Mouse (Mus musculus): ENCODE results near the gene Olfr160. TPM values are rescaled to one million over a fixed set of nuclear protein-coding genes. Genes with fewer than 3 reads are reported as not detected.

The Olfr160 gene
- total RNA-seq (2021): not detected

- DNase-seq (ENCODE audit: low spot score): no peak
- intact Hi-C loops (cut with DNase I): no loop called here
Measured at GRCm38 (mm10) chr9:37716150-37716549, at the start of gene Olfr160. Gene Olfr160 (minus strand): TSS chr9:37716250.

GRCm38 (mm10) chr9:37762541-37762940 lies 46.5 kb upstream of the Olfr160 start:
- no peak for DNase-seq (ENCODE audit: low spot score)
- intact Hi-C loops (cut with DNase I): no loop called here

GRCm38 (mm10) chr9:37761728-37762127 lies 45.7 kb upstream of the Olfr160 start:
- no peak for DNase-seq (ENCODE audit: low spot score)
- intact Hi-C loops (cut with DNase I): no loop called here

- DNase-seq (ENCODE audit: low spot score): no peak
- intact Hi-C loops (cut with DNase I): no loop called here
Measured at GRCm38 (mm10) chr9:37752006-37752405, 36.0 kb upstream of the Olfr160 start.

GRCm38 (mm10) chr9:37751467-37751866 lies 35.4 kb upstream of the Olfr160 start:
- DNase-seq (ENCODE audit: low spot score): no peak
- intact Hi-C loops (cut with DNase I): no loop called here

- no peak for DNase-seq (ENCODE audit: low spot score)
- intact Hi-C loops (cut with DNase I): no loop called here
Measured at GRCm38 (mm10) chr9:37750319-37751075, 34.4 kb upstream of the Olfr160 start.

- intact Hi-C loops (cut with DNase I): no loop called here
- DNase-seq (ENCODE audit: low spot score): no peak
Measured at GRCm38 (mm10) chr9:37744806-37745205, 28.8 kb upstream of the Olfr160 start, which contains the start of gene Olfr874. Gene Olfr874 (plus strand): TSS chr9:37745106.

- intact Hi-C loops (cut with DNase I): no loop called here
- DNase-seq (ENCODE audit: low spot score): no peak
Measured at GRCm38 (mm10) chr9:37734310-37734709, 18.3 kb upstream of the Olfr160 start.

- DNase-seq (ENCODE audit: low spot score): no peak
- intact Hi-C loops (cut with DNase I): loop anchor here (1.0 kb wide), 1 partner anchor 242 kb away; no protein-coding TSS in a partner anchor
Measured at GRCm38 (mm10) chr9:37689970-37690686, 25.9 kb downstream of the Olfr160 start.

GRCm38 (mm10) chr9:37687941-37688303 lies 28.1 kb downstream of the Olfr160 start:
- intact Hi-C loops (cut with DNase I): no loop called here
- no peak for DNase-seq (ENCODE audit: low spot score)

- DNase-seq (ENCODE audit: low spot score): no peak
- intact Hi-C loops (cut with DNase I): no loop called here
Measured at GRCm38 (mm10) chr9:37687288-37687940, 28.6 kb downstream of the Olfr160 start.

GRCm38 (mm10) chr9:37681123-37681522 lies 34.9 kb downstream of the Olfr160 start:
- intact Hi-C loops (cut with DNase I): no loop called here
- DNase-seq (ENCODE audit: low spot score): no peak

- no peak for DNase-seq (ENCODE audit: low spot score)
- intact Hi-C loops (cut with DNase I): no loop called here
Measured at GRCm38 (mm10) chr9:37675287-37675686, 40.8 kb downstream of the Olfr160 start.

- no peak for DNase-seq (ENCODE audit: low spot score)
- intact Hi-C loops (cut with DNase I): no loop called here
Measured at GRCm38 (mm10) chr9:37670261-37670660, 45.8 kb downstream of the Olfr160 start.

- intact Hi-C loops (cut with DNase I): no loop called here
- no peak for DNase-seq (ENCODE audit: low spot score)
Measured at GRCm38 (mm10) chr9:37669678-37670077, 46.4 kb downstream of the Olfr160 start.

GRCm38 (mm10) chr9:37669115-37669514 lies 46.9 kb downstream of the Olfr160 start, which contains the start of gene Panx3:
Gene Panx3 (minus strand): TSS chr9:37669235.
- DNase-seq (ENCODE audit: low spot score): no peak
- intact Hi-C loops (cut with DNase I): no loop called here

- intact Hi-C loops (cut with DNase I): no loop called here
Measured at GRCm38 (mm10) chr9:37666045-37666444, 50.0 kb downstream of the Olfr160 start.

GRCm38 (mm10) chr9:37664604-37665003 lies 51.4 kb downstream of the Olfr160 start:
- no peak for DNase-seq (ENCODE audit: low spot score)
- intact Hi-C loops (cut with DNase I): no loop called here

More at GRCm38 (mm10) chr9:37666045-37666444, 50.0 kb downstream of the Olfr160 start:
- no peak for DNase-seq (ENCODE audit: low spot score)

GRCm38 (mm10) chr9:37663210-37663609 lies 52.8 kb downstream of the Olfr160 start:
- no peak for DNase-seq (ENCODE audit: low spot score)
- intact Hi-C loops (cut with DNase I): no loop called here

- intact Hi-C loops (cut with DNase I): no loop called here
- no peak for DNase-seq (ENCODE audit: low spot score)
Measured at GRCm38 (mm10) chr9:37659413-37659812, 56.6 kb downstream of the Olfr160 start.

Measured in heart, postnatal 25 days (tissue).